Mouse (Mus musculus) liver, embryonic 14.5 days (tissue): Measurements from ENCODE around the gene Rxra.

Experiments
- CTCF ChIP-seq: IDR thresholded peaks from 2 replicates; pipeline ENCODE4 v1.5.1; 2016; ENCODE audit warnings: antibody characterized with exemption, low read depth, control low read depth
- EP300 ChIP-seq: IDR thresholded peaks from 2 replicates; pipeline ENCODE4 v1.6.1; 2016; ENCODE audit warnings: antibody characterized with exemption, low read depth

DNA sequence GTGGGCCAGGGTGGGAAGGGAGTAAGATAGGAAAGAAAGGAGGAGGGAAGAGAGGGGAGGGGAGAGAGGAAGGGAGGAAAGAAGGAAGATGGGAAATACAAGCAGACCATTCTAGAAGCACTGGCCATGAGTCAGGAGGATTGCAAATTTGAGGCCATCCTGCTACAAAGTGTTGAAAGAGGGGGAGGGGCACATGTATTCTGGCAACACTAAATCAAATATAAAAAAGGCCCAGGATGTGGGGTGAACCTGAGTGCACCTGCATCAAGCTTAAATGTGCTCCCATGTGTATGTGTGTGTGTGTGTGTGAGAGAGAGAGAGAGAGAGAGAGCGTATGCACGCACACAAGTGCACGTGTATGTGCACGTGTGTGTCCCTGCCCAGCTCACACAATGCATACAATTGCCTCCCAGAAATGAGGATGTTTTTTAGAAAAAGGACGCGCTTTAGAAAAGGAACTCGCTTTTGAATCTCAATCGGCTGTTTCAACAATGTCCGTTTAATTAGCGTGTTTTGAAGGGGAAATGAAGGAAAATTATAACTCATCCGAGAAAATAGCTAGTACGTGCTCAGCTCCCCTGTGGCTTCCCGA lies 41.0 kb upstream of the Rxra start:
- TF ChIP-seq EP300 (no peak), CTCF (no peak)
